Mouse (Mus musculus): ENCODE measurements around the gene Cym.

DNA sequence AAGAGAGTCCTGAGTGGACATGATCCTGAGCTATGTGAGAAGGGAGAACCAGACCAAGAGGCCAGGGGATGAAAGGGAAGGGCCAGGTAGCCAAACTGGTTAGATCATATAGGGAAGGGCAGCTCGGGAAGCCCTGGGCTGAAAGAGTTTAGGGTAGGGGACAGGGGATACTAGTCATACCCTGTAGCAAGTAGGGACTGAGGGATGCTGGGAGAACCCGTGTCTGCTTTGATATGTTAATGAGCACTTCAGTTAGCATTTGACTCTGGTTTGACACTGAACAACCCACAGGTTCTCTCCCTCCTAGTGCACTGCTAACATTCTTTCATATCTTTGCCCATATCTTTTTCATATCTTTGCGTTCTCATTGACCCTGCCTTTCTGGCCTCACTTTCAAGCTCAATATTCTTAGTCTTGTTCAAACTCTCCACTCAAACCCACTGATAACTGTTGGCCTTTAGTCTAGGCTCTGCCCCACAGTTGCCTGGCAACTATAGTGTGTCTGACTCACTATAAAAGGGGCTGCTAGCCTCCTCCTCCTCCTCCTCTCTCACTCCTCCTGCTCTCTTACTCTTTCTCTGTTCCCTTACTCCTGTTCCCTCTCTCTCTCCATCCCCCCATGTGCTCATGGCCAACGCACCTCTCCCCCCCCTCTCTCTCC, 14.9 kb downstream of the Cym start:
- TF ChIP-seq CTCF (IDR thresholded peaks at IDR 0.05; ENCODE audit: extremely low read depth, insufficient read depth, low read length) (no peak), POLR2A (IDR thresholded peaks at IDR 0.05; ENCODE audit: extremely low read depth, insufficient read depth, low read length) (no peak)
